Comparison of ENCODE assay signal across 25 mouse cellular contexts in the genomic region with DNA sequence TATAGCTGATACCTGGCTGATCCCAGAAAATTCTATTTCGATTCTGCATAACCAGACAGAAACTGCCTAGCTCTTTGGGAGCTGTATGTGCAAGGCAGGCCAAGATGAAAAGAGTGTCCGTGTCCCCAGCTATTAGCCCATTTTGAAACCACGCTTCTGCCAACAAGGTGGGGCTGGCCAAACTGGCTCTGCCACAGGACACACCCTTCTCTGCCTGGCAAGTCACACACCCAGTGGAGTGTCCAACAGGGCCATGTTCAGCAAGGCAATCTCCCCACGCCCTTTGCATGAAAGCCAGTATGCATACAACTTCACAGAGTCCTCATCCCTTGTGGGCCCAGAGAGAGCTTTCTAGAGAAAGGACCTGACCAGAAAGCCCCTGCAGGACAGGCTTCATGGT. TPM values are rescaled to one million over a fixed set of nuclear protein-coding genes. Genes with fewer than 3 reads are reported as not detected.
DNase-seq lines count a peak whose midpoint lies in the region; ATAC-seq lines count a peak whose summit lies in the region.
"Had no signal": no experiment of that assay in that cellular context is flagged by ENCODE, and none has a peak within 500 bp of the region (broad histone marks: within the 10 kb centered on the region; RNA-seq: fewer than 3 reads in every experiment).

No protein-coding gene starts in this region.

- ATAC-seq in liver, embryonic 15.5 days (ENCODE audit: insufficient read depth) = peak; percentile 51; the same call in 1 of the 2 replicates
- ATAC-seq in megakaryocyte-erythroid progenitor cell, adult 5-6 weeks (replicated peaks; ENCODE audit: low FRiP score, low TSS enrichment, poor library complexity, severe bottlenecking) = 0 out of 2 replicates have a peak, but pooled peaks have one; percentile 38

- no peak overlapping the region for H3K4me3 ChIP-seq in liver, embryonic 15.5 days (replicated peaks)
- H3K4me3 ChIP-seq: embryonic facial prominence, embryonic 13.5 days; forebrain, embryonic 10.5 days; gastrocnemius, adult 2 months; hindbrain, embryonic 12.5 days; left cerebral cortex, adult 2 months; midbrain, embryonic 12.5 days; neural tube, embryonic 12.5 days had no signal

- no peaks in the 10 kb centered on the region for H3K9me3 ChIP-seq in liver, embryonic 15.5 days (replicated peaks)
- H3K9me3 ChIP-seq: embryonic facial prominence, embryonic 13.5 days; forebrain, embryonic 10.5 days; hindbrain, embryonic 12.5 days; midbrain, embryonic 12.5 days; neural tube, embryonic 12.5 days had no signal

- no peaks in the 10 kb centered on the region for H3K36me3 ChIP-seq in liver, embryonic 15.5 days (replicated peaks)
- H3K36me3 ChIP-seq: embryonic facial prominence, embryonic 13.5 days; forebrain, embryonic 10.5 days; hindbrain, embryonic 12.5 days; midbrain, embryonic 12.5 days; neural tube, embryonic 12.5 days had no signal

- no peak overlapping the region for H3K9ac ChIP-seq in liver, embryonic 15.5 days
- H3K9ac ChIP-seq: embryonic facial prominence, embryonic 13.5 days; hindbrain, embryonic 12.5 days; midbrain, embryonic 12.5 days; neural tube, embryonic 12.5 days had no signal

- 0 out of 2 replicates have a peak overlapping the region, but pooled peaks have one; percentile 7 for H3K4me2 ChIP-seq in liver, embryonic 15.5 days
- H3K4me2 ChIP-seq: embryonic facial prominence, embryonic 13.5 days; heart, embryonic 11.5 days; hindbrain, embryonic 12.5 days; midbrain, embryonic 12.5 days; neural tube, embryonic 12.5 days had no signal

- 65% methylated on average over 4 of the region's 4 CpGs for WGBS in liver, embryonic 15.5 days (ENCODE audit: insufficient replicate concordance)

- peaks cover 76% of the 10 kb centered on the region for H3K27me3 ChIP-seq in liver, embryonic 15.5 days
- H3K27me3 ChIP-seq: embryonic facial prominence, embryonic 13.5 days; hindbrain, embryonic 12.5 days; midbrain, embryonic 12.5 days; neural tube, embryonic 12.5 days had no signal

- H3K27ac ChIP-seq in liver, embryonic 15.5 days (replicated peaks) = no peak overlapping the region
- H3K27ac ChIP-seq: embryonic facial prominence, embryonic 13.5 days; forebrain, embryonic 10.5 days; gastrocnemius, adult 2 months; hindbrain, embryonic 12.5 days; left cerebral cortex, adult 2 months; macrophage; midbrain, embryonic 12.5 days; neural tube, embryonic 12.5 days had no signal

- DNase-seq in liver = no peak
- DNase-seq in urinary bladder, postnatal 36 days (ENCODE audit: low spot score in 2 of 2) = peak; percentile 38 to 60
- DNase-seq in urinary bladder, adult 2 months (ENCODE audit: low spot score) = no peak
- no peak for DNase-seq in ovary, adult 18-20 months (ENCODE audit: low spot score)
- DNase-seq in testis, postnatal 14 days (ENCODE audit: low spot score) = no peak
- DNase-seq: adrenal gland, postnatal 25 days; cerebellum, adult 11 months; cerebellum, postnatal 10 days; gastrocnemius, adult 2 months; heart, postnatal 14 days; kidney, adult 8-10 months; kidney, postnatal 25 days; left cerebral cortex, postnatal 4 days; right cerebral cortex, adult 18-20 months had no signal

- H3K4me1 ChIP-seq in liver, embryonic 15.5 days (replicated peaks) = peaks cover 10% of the 10 kb centered on the region
- H3K4me1 ChIP-seq: hindbrain, embryonic 12.5 days; midbrain, embryonic 12.5 days; neural tube, embryonic 12.5 days had no signal

RNA-seq across cellular contexts. Expression of gene Pkp1, which starts 23.6 kb away (rescaled TPM):
- 0.05 TPM in 1 of 2 replicates, not detected in the other for polyA plus RNA-seq in liver, embryonic 15.5 days (2015; fragmentation: Nextera tagmentation; extraction: Ambion mirVana)
- polyA plus RNA-seq in urinary bladder, adult 2 months (2012; rRNA removed) = 3.5 and 4.4 TPM in 2 replicates
- total RNA-seq in megakaryocyte-erythroid progenitor cell, adult 5-6 weeks (2014; fragmentation: Nextera tagmentation) = not detected in 2 replicates
- total RNA-seq in megakaryocyte-erythroid progenitor cell, adult 5-6 weeks (2017) = not detected in 2 replicates
- total RNA-seq: adrenal gland, postnatal 25 days; gastrocnemius, adult 2 months; monocyte, adult 5-6 weeks had no signal
- polyA plus RNA-seq: macrophage had no signal

RNA-seq across cellular contexts. Expression of gene Tnnt2, which starts 59.2 kb away (rescaled TPM):
- 8.0 and 11.4 TPM in 2 replicates for polyA plus RNA-seq in liver, embryonic 15.5 days (2015; fragmentation: Nextera tagmentation; extraction: Ambion mirVana)
- polyA plus RNA-seq in urinary bladder, adult 2 months (2012; rRNA removed) = 274 and 426 TPM in 2 replicates
- total RNA-seq in megakaryocyte-erythroid progenitor cell, adult 5-6 weeks (2014; fragmentation: Nextera tagmentation) = 1.4 TPM in 1 of 2 replicates, not detected in the other
- not detected in 2 replicates for total RNA-seq in megakaryocyte-erythroid progenitor cell, adult 5-6 weeks (2017)
- total RNA-seq: monocyte, adult 5-6 weeks had no signal
- polyA plus RNA-seq: macrophage had no signal

Comparison
In these comparisons a context has a peak if more than half of its experiments do, and no peak if none do; other contexts are left out.
1. DNase-seq: peak in urinary bladder, postnatal 36 days (2 of 2); none in liver (single experiment), urinary bladder, adult 2 months (single experiment), ovary, adult 18-20 months (single experiment) and testis, postnatal 14 days (single experiment).
2. RNA of gene Tnnt2, which starts 59.2 kb away (polyA plus RNA-seq): 274 to 426 TPM in urinary bladder, adult 2 months; 8.0 to 11.4 TPM in liver, embryonic 15.5 days; every median in the first group is over 10 times any median in the second.